Mouse (Mus musculus) MEL (cell line): ENCODE data around the gene Ofd1.

ENCODE experiments used
- BHLHE40 ChIP-seq: IDR thresholded peaks from 2 replicates; pipeline ENCODE4 v1.6.1; 2012; ENCODE audit warnings: low read depth, mild to moderate bottlenecking, inconsistent platforms, low read length, improper control_type of control experiment, borderline replicate concordance
- CTCF ChIP-seq, 3 experiments: IDR thresholded peaks in 2 of 3; conservative IDR thresholded peaks in 1 of 3; 2 replicates each; pipeline ENCODE4 v1.5.1; 2011 to 2012; ENCODE audit warnings: low read length in 3 of 3, low read depth in 2 of 3, mild to moderate bottlenecking in 2 of 3, improper control_type of control experiment in 1 of 3, inconsistent platforms in 1 of 3, mixed read lengths in 1 of 3, moderate library complexity in 1 of 3; ENCODE audit not compliant: control insufficient read depth in 1 of 3, insufficient read depth in 1 of 3, poor library complexity in 1 of 3, severe bottlenecking in 1 of 3
- E2F4 ChIP-seq: IDR thresholded peaks from 2 replicates; pipeline ENCODE4 v1.6.1; 2011; ENCODE audit warnings: low read depth, low read length, improper control_type of control experiment, borderline replicate concordance
- ELF1 ChIP-seq: IDR thresholded peaks from 2 replicates; pipeline ENCODE4 v1.6.1; 2014; ENCODE audit warnings: low read depth, mild to moderate bottlenecking, inconsistent platforms, low read length, improper control_type of control experiment, moderate library complexity
- EP300 ChIP-seq, 2 experiments: IDR thresholded peaks; 2 replicates each; pipeline ENCODE4 v1.6.1; 2011; ENCODE audit warnings: improper control_type of control experiment in 2 of 2, low read length in 2 of 2, low read depth in 1 of 2, mild to moderate bottlenecking in 1 of 2
- GATA1 ChIP-seq: IDR thresholded peaks from 2 replicates; pipeline ENCODE4 v1.6.1; 2011; ENCODE audit warnings: low read depth, low read length, improper control_type of control experiment
- HCFC1 ChIP-seq: IDR thresholded peaks from 2 replicates; pipeline ENCODE4 v1.6.1; 2012; ENCODE audit warnings: low read depth, mild to moderate bottlenecking, inconsistent platforms, low read length, improper control_type of control experiment, moderate library complexity
- MAFK ChIP-seq: IDR thresholded peaks from 2 replicates; pipeline ENCODE4 v1.6.1; 2011; ENCODE audit warnings: low read depth, mild to moderate bottlenecking, low read length, improper control_type of control experiment, borderline replicate concordance
- MAZ ChIP-seq: IDR thresholded peaks from 2 replicates; pipeline ENCODE4 v1.6.1; 2012; ENCODE audit warnings: low read depth, mild to moderate bottlenecking, inconsistent platforms, low read length, improper control_type of control experiment
- NELFE ChIP-seq: IDR thresholded peaks from 2 replicates; pipeline ENCODE4 v1.6.1; 2011; ENCODE audit warnings: low read depth, low read length, improper control_type of control experiment
- ZC3H11A ChIP-seq: IDR thresholded peaks from 2 replicates; pipeline ENCODE4 v1.6.1; 2012; ENCODE audit warnings: low read depth, mild to moderate bottlenecking, inconsistent platforms, low read length, improper control_type of control experiment
- ZKSCAN1 ChIP-seq: IDR thresholded peaks from 2 replicates; pipeline ENCODE4 v1.6.1; 2012; ENCODE audit warnings: low read depth, mild to moderate bottlenecking, inconsistent platforms, low read length, improper control_type of control experiment, moderate library complexity

DNA sequence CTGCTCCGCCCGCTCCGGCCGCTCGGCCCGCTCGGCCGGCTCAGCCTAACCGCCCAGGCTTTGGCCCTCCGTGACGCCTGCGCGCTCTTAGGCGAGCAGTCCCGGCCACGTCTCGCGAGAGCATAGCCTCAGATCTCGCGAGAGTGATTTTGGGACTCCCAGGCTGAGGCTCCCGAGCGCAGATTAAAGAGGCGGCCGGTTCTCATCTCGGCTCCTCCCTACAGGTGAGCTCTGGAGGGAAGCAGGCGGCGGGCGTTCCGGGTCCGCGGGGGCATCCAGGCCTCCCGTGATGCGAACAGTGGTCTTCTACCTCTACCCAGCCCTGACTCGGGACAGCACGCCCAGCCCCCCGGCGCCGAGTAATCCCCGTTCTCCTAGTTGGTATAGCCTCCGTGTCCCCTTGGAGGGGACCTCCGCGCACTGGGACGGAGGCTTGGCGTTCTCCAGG is at the start of gene Ofd1:
- TF ChIP-seq CTCF (IDR thresholded peaks at IDR 0.05 in 2 of 3, conservative IDR thresholded peaks at IDR 0.05 in 1 of 3; ENCODE audit: control insufficient read depth in 1 of 3, insufficient read depth in 1 of 3, low read depth in 2 of 3, low read length in 3 of 3, poor library complexity in 1 of 3, severe bottlenecking in 1 of 3) (no peak), ELF1 (no peak), BHLHE40 (no peak), MAZ (no peak), ZKSCAN1 (no peak), HCFC1 (peak; percentile 85), EP300 (IDR thresholded peaks at IDR 0.05; ENCODE audit: low read depth in 1 of 2, low read length in 2 of 2) (no peak), E2F4 (no peak), NELFE (peak; percentile 99), MAFK (no peak), GATA1 (no peak), ZC3H11A (no peak)
